Mouse (Mus musculus) natural killer cell, adult 2 months (primary cell): ENCODE data around the gene Ccdc113.

Experiments
- DNase-seq, 2 experiments: peaks; one replicate each; pipeline ENCODE4 v3.0.0; 2022; ENCODE audit warnings: low spot score in 2 of 2

The Ccdc113 gene

DNA sequence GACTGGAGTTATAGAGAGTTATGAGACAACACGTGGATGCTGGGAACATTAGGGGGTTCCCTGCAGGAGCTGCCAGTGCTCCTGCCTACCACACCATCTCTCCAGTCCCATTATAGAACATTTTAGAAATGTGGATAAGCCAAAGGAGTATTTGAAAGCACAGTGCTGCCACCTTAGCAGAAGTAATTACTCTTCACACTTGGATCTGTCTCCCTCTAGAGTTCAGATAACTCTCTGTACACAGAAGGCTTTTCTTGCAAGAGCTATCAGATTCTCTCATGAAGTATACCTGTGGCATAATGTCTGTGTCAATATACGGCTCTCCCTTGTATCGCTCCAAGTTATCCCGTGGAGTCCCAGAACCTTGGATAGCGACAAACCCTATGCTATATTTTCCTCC lies 5.6 kb downstream of the Ccdc113 start:
- no peak for DNase-seq

DNA sequence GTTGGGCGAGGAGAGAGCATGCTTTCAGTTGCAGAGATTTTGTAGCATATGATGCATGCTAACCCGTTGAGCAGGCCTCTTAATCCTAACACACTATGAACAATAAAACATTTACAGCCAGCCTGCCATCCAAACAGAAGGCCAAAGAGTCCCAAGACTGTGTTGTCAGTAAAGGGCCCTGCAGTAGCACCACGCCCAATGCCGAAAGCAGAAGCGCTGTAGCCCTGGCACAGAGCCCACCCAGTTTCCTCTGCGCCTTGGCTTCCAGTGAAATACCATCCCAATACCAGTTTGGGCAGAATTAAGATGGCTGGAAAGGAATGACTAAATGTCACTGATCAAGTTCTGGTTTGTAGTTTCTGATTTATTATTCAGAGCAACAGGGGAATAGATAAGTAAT lies 8.3 kb downstream of the Ccdc113 start:
- DNase-seq, result no peak

DNA sequence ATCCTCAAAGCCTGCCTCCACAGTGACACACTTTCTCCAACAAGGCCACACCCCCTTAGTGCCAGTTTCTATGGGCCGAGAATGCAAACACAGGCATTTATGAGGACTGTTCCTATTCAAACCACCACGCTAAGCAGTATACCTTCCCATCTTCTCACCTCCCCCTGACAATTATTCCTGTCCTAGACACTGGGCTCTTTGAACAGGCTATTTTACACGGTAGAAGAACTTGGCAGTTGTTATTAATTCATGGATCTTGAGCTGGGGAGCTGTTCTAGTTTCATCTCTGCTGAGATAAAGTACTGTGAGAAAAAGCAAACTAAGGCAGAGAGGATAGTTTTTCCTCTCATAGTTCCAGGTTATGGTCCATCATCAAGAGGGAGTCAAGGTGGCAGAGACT lies 9.2 kb downstream of the Ccdc113 start:
- DNase-seq, result no peak

DNA sequence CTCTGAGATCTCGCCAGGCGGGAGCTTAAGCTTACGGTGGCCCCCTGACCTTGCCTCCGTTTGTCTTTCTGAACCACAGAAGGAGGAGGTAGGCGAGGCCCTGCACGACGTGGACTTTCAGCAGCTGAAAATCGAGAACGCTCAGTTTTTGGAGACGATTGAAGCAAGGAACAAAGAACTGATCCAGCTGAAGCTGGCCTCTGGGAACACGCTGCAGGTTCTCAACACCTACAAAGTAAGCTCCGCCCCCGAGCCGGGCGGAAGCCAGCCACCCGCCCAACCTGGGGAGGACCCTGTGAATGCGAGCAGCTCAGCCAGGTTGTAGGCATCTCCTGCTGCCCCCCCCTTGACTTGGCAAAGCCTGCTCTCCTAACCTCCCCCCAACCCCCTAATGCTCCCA lies 11.9 kb downstream of the Ccdc113 start:
- no peak for DNase-seq

DNA sequence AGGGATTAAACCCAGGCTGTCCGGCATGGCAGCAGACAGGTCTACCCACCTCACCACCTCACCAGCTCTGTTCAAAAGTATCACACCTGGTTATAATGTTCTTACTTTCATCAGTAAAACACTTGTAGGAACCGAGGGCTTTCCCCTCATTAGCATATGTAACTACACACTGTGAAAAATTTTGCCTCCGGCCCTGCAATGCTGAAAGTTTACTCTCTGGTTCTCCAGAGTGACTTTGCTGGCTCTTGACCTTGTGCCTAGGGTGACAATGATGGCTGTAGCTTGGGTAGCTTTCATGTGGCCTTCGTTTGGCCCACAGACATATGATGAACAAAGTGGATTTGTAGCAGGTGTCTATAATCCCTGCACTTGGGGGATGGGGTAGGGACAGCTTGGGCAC lies 13.1 kb downstream of the Ccdc113 start:
- DNase-seq, result no peak

DNA sequence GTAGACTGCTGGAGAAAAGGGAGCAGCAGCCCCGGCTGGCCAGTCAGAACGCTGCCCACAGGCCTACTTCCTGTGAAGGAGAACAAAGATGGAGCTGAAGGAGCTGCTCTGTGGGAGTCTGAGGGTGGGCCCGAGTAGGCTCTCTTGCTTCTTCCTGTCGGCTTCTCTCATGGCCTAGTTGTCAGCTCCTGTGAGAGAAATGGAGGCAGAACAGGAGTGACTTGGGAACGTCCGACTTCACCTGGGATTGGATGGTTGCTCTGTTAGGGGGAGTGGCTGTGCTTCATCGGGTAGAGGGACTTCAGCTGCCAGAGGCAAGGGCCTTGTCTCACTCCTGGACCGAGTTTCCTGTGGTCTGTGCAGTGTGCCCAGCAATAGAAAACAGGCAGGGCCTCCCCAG lies 14.0 kb downstream of the Ccdc113 start:
- DNase-seq, result no peak

DNA sequence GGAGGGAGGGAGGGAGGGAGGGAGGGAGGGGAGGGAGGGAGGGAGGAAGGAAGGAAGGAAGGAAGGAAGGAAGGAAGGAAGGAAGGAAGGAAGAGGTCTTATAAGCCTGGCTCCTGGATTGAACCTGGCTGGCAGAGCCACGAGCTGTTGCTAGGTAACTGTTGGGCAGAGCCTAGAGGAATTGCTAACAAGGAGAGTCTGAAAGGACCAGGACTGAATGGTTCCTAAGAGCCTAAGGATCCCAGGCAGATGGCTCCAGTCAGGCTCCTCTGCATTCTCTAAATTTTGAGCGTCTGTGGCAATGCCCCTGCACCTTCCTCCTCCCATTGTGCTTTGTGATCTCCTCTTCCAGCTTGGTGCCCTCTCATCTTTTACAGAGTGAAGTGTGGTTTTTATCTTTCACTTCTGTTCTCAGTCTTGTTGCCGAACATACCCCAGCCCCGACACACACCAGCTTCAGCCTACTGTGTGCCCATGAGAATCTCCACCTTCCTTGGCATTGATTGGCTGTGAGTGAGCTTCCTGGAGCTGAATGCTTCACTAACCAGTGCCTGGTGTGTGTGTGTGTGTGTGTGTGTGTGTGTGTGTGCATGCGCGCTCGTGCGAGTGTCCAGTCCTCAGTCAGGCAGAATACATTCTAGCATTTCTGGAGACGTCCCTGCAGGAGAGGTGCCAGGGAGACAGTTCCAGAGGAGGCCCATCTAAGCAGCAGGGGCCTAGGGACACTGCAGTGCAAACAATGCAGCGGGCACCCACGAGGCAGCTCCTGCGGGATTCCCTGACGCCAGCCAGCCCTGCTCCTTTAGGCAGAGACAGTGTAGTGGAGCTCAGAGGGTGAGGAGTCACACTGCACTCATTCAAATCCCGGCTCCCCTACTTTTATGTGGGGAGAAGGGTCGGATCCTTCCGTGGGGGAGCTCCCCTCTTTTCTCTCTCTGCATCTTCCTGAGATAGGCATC lies 16.3 kb downstream of the Ccdc113 start:
- no peak for DNase-seq

DNA sequence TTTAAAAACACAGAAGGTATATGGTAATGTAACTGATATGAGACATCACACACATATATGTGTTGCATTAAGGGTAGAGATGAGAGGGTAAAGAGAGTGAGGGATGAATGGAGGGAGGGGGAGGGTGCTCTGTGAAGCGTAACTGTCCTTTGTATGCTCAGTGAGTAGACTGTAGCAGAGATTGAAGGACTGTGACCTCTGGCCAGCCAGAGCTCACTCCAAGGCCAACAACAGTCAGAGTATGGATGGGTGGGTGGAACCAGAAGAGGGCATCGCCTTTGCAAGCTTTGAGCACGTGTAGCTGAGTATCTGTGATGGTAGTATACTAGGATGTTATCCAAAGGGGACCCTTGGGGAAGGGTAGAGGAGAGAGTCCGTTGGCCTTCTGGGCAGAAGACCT lies 17.7 kb downstream of the Ccdc113 start:
- DNase-seq, result no peak

DNA sequence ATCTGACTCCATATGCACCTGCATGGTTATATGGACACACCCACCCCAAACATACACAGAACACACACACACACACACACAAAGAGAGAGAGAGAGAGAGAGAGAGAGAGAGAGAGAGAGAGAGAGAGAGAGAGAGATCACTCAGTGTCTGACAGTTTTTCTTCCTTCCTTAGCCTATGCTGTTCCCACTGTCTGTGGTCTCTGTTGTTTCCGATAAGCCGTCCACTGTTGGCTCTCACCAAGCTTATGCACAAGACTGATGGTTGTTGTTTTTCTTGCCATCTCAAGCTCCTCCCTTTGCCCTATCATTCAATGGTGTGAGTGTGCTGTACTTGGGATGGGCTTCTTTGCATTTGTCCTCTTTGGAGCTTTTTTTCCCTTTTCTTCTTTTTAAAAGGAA lies 22.1 kb downstream of the Ccdc113 start:
- no peak for DNase-seq

DNA sequence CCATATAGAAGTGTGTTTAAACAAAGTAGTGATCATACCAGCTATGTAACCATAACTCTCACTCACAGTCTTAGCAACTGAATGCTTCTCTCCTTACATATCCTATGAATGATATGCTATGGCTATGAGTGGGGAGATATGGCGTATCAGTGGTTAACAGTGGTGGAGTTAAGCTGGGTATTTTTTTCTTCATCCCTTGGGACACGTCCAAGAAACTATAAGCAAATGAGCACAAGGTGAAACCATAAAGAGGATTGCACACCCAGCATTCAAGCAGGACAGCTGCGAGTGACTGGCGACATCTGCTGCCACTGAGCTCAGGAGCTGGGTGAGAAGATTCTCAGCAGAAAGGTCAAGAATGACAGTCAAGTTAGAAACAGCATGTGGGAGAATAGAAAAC lies 32.3 kb downstream of the Ccdc113 start:
- no peak for DNase-seq

DNA sequence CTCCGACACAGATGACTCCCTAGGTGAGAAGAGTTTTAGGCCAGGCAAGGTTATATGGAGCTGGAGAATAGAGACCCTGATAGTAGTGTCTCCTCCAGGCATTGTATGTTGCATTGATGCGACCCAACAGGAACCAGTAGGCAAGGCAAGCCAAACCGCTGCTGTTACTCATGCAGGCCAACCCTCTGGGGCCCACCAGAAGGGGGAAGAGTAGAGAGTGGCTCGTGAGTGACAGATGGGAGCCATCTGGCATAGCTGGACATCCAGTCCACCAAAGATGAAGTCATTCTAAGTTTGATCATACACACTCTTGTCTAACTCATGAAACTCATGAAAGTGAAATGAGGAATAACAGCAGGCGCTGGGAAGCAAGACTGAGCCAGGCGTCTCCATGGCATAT lies 32.9 kb downstream of the Ccdc113 start:
- no peak for DNase-seq

DNA sequence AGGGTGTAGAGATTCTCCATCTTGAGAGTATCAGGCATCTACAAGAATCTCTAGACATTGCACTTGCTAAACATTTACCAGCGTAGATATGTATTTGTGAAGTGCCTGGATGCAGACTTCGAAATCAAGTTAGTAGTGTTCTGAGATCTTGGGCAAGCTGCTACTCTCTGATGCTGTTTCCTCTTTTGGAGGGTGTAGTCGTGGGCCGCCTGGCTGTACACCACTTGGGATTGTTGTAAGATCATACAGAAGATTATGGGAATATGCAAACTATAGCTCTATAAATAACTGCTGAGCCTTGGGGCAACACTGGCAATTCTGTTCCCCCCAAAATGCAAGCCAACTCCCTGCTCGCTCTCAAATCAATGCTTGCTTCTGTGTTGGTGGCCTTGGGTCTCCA lies 39.3 kb downstream of the Ccdc113 start:
- no peak for DNase-seq

DNA sequence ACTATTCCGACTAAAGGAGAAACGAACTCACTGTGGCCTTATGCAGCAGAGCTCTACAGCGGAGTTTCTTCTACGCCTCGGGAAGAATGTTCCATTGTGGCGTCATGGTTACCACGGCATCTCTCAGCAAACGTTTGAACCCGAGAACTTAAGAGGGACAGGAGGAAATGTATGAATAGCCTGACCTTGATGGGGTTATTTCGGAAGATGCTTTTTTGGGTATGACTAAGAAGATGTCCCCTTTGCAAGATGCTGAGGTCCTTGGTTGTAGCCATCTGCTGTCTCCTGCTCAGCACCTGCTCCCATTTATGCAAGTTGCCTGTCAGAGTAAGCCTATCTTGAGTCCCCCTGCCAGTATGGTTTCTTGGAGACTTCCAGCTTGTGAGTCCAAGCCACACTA lies 42.4 kb downstream of the Ccdc113 start, which contains the start of gene Prss54:
Prss54 (minus strand) TSS at position 101 of the 400 bp plus-strand sequence.
- DNase-seq, result no peak

DNA sequence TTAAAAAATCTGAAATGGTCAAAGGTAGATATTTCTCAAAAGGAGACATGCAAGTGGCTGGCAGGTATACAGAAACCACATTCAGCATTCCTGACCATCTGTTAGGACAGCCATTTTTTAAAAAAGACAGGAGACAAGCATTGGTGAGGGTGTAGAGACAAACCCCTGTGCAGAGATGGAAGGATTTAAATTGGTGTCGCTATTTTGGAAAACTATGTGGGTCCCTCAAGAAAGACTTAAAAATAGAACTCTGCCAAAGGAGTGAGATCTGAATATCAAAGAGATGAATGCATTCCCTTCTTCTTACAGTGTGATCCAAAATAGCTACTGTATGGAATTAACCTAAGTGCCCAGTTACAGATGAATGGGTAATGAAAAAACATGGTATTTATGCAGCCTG lies 53.5 kb downstream of the Ccdc113 start:
- no peak for DNase-seq

DNA sequence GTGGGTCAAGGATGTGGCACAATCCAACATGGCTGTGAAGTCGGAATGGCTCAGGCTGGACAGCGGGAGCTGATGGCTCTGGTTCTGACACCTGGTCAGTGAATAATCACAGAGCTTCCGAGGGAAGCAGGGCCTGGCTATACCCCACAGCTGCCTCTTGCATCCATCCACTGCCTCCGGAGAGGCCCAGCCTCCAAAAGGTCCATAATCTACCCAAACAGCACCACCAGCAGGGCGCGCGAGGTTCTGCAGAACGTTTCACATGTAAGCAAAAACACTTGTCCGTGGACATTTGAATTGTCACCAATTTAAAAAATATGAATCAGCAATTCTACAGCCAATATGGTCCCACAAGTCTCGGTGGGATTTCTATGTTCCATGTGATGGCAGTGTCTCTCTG lies 55.4 kb downstream of the Ccdc113 start:
- no peak for DNase-seq

DNA sequence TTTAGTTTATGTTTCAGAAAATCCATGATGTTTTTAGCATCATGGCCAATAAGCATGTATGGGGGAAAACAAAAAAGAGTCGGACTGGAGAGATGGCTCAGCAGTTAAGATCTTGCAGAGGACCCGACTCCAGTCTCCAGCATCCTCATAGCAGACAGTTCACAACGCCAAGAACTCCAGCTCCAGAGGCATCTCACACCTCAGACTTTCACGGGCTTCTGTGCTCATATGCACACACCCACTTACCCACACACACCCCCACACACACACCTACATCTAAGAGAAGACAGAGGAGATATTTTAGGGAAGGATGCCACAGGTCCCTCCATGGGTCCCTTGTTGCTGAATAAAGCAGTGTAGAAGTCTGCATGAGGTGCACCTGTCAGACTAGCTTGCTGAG lies 56.7 kb downstream of the Ccdc113 start:
- DNase-seq, result no peak

DNA sequence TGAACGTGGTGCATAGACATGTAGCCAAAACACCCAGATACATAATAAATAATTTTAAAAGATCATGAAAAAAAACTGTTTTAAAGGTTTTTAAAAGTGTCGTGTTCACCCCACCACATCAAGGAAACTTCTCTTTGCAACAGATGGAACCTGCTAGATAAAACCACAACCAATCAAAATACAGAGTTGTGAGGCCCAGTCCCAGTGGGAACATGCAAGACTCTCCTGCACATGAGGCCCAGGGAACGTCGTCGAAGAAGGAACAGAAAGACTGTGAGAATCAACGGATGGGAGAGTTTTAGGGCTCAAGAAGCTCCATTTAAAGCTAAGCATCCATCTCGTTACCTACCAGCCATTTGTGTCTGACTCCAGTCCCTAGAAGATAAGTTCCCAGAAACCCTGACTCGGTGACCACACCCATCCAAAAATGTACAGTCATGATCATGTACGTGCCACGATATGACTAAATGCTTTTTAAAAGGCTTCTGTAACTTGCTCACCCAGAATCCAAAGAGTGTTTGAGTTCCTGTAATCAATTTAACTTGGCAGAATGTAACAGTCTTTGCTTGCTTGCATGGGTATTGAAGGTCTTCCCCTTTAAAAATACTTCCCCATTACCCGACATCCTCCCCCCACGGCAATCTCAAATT lies 58.4 kb downstream of the Ccdc113 start:
- no peak for DNase-seq

DNA sequence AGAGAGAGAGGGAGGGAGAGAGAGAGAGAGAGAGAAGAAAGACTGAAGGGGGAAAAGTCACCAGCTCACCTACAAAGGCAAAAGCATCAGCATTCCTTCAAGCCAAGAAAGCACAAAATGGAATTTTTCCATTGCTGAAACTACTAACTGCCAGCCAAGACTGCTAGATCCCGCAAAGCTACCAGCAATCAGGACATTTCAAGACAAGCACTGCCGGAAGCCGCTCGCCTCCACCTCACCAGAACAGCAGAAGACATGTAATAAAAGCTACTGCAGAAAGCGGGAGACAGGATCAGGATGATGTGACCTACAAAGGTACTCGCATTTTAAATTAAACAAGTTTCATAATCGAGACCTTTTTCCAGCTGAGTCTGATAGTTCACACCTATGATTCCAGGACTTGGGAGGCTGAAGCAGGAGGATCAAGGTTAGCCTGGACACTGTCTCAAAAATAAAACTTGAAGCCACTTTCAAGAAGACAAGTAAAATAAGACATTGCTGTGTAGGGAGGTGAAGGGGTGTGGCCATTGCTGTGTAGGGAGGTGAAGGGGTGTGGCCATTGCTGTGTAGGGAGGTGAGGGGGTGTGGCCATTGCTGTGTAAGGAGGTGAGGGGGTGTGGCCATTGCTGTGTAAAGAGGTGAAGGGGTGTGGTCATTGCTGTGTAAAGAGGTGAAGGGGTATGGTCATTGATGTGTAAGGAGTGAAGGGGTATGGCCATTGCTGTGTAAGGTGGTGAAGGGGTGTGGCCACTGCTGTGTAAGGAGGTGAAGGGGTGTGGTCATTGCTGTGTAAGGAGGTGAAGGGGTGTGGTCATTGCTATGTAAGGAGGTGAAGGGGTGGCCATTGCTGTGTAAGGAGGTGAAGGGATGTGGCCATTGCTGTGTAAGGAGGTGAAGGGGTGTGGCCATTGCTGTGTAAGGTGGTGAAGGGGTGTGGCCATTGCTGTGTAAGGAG lies 59.8 kb downstream of the Ccdc113 start:
- no peak for DNase-seq

DNA sequence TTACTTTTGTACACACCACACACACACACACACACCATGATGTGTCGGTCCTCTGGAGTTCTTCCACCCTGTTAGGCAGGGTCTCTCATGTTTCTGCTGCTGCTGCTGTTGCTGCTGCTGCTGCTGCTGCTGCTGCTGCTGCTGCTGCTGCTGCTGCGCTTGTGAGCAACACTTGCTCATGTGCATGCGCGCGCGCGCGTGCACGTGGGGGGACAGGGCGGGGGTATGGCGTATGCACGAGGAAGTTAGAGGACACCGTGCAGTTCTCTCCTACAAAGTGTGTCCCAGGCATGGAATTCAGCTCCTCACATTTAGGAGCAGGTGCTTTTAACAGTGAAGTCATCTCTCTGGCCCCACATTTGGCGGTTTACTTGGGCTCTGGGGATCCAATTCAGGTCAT lies 61.2 kb downstream of the Ccdc113 start:
- no peak for DNase-seq

DNA sequence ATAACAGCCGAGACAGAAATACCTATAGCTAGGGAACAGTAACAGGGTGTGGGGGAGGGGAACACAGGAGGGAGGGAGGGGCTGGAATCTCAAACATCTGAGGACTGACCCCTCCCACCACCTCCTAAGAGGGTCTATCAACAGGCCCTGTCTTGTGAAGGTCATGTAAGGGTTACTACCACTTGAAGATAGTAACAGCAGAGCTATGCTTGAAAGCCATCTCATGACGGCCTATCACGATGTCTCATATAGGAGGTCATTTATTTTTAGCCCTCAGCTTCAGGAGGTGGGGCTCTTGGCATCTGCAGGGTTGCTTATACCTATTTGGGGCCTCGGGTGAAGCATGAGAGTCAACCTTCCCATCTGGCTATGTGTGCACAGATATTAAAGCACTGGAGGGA lies 63.0 kb downstream of the Ccdc113 start:
- DNase-seq, result no peak

DNA sequence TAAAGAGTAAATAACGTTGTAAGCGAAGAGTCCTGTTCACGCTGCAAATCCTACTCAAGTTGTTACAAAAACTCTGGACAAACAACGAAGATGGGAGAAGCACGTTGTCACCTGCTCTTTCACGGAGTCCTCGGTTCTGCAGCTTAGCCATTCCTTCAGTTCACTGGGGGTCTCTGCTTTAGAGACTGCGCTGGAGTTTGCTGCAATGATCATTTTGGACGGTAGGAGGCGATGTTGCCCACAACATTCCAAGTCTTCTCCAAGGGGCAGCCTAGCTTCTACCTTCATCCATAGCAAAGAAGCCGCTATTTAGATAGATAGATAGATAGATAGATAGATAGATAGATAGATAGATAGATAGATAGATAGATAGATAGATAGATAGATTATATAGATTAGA lies 66.0 kb downstream of the Ccdc113 start:
- peak; percentile 30 to 42 for DNase-seq

DNA sequence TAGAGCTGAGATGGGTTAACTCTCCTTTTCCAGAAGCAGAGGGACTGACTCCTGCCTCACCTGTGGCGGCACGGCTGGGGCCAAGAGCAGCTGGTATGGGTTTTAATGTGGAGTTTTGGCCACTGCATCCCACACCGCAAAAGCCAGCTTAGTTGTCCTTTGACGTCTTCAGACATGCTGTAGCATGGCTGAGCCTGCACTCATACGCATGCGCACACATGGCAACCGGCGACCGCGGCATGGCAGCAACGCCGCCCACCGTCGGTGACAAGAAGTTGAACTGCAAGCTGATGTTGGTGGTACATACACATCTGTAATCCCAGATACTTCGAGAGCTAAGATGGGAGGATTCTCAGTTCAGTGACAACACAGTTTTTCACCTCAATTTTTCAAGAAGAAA lies 67.4 kb downstream of the Ccdc113 start:
- DNase-seq, result no peak
